Mouse (Mus musculus) spleen, adult 12 weeks (tissue): Measurements from ENCODE around the gene Zfp704.

Source experiments
- DNase-seq: peaks from one replicate; pipeline ENCODE4 v3.0.0; 2022; ENCODE audit warnings: low spot score

Gene Zfp704

GRCm38 (mm10) chr3:9456380-9456890, 153.4 kb downstream of the Zfp704 start:
- no peak for DNase-seq

GRCm38 (mm10) chr3:9455351-9455750, 154.5 kb downstream of the Zfp704 start:
- DNase-seq: no peak

- DNase-seq: no peak
Measured at GRCm38 (mm10) chr3:9454556-9455330, 155.1 kb downstream of the Zfp704 start.

- DNase-seq: no peak
Measured at GRCm38 (mm10) chr3:9450521-9450920, 159.4 kb downstream of the Zfp704 start.

GRCm38 (mm10) chr3:9449261-9450007, 160.5 kb downstream of the Zfp704 start:
- no peak for DNase-seq

GRCm38 (mm10) chr3:9448541-9448940, 161.3 kb downstream of the Zfp704 start:
- no peak for DNase-seq

- DNase-seq: no peak
Measured at GRCm38 (mm10) chr3:9444558-9444957, 165.3 kb downstream of the Zfp704 start.

GRCm38 (mm10) chr3:9443981-9444380, 165.9 kb downstream of the Zfp704 start:
- no peak for DNase-seq

GRCm38 (mm10) chr3:9443476-9443875, 166.4 kb downstream of the Zfp704 start:
- DNase-seq: no peak

- no peak for DNase-seq
Measured at GRCm38 (mm10) chr3:9441566-9442540, 168.0 kb downstream of the Zfp704 start.

GRCm38 (mm10) chr3:9440466-9440865, 169.4 kb downstream of the Zfp704 start:
- DNase-seq: no peak

GRCm38 (mm10) chr3:9439619-9440286, 170.1 kb downstream of the Zfp704 start:
- DNase-seq: no peak

- DNase-seq: no peak
Measured at GRCm38 (mm10) chr3:9436256-9436655, 173.6 kb downstream of the Zfp704 start.

GRCm38 (mm10) chr3:9434394-9435175, 175.3 kb downstream of the Zfp704 start:
- no peak for DNase-seq

- DNase-seq: no peak
Measured at GRCm38 (mm10) chr3:9432796-9433526, 176.9 kb downstream of the Zfp704 start.

- DNase-seq: no peak
Measured at GRCm38 (mm10) chr3:9432226-9432625, 177.7 kb downstream of the Zfp704 start.

- DNase-seq: no peak
Measured at GRCm38 (mm10) chr3:9429946-9430345, 179.9 kb downstream of the Zfp704 start.

GRCm38 (mm10) chr3:9427826-9428225, 182.1 kb downstream of the Zfp704 start:
- DNase-seq: no peak

- no peak for DNase-seq
Measured at GRCm38 (mm10) chr3:9425661-9426060, 184.2 kb downstream of the Zfp704 start.

GRCm38 (mm10) chr3:9424637-9425036, 185.2 kb downstream of the Zfp704 start:
- no peak for DNase-seq
